Mouse (Mus musculus): ENCODE data around the gene Sorbs1.

Sorbs1 gene

GRCm38 (mm10) chr19:40349713-40350671 lies 163.6 kb downstream of the Sorbs1 start:
- in situ Hi-C loops (cut with MboI, MseI), result loop anchor here (5.0 to 10.0 kb wide), 2 partner anchors 32 to 295 kb away; no protein-coding TSS in a partner anchor

- in situ Hi-C loops (cut with MboI, MseI), result loop anchor here (5.0 to 10.0 kb wide), 2 partner anchors 33 to 294 kb away; no protein-coding TSS in a partner anchor
These were observed 164.3 kb downstream of the Sorbs1 start for GRCm38 (mm10) chr19:40349281-40349680.

GRCm38 (mm10) chr19:40348652-40349051 lies 164.9 kb downstream of the Sorbs1 start:
- in situ Hi-C loops (cut with MboI, MseI), result loop anchor here (5.0 to 10.0 kb wide), 2 partner anchors 34 to 294 kb away; no protein-coding TSS in a partner anchor

DNA sequence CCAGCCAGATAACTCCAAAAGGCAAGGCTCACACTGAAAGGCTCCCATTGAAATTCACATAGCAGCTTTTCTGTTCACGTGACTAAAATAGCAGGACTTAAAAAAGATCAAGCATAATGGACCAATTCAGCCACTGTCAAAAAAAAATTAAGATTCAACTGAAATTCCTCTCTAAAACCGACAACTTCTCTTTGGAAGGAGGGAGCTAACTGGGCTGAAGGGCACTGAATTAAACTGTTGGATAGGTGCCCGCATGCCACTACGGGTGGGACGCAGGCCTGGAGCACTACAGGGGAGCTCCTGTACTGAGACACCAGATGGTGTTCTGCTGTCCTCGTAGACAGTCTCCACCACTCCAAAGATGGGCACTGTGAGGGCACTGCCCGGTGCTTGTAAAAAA lies 165.4 kb downstream of the Sorbs1 start:
- in situ Hi-C loops (cut with MboI, MseI), result loop anchor here (5.0 to 10.0 kb wide), 2 partner anchors 34 to 293 kb away; no protein-coding TSS in a partner anchor

GRCm38 (mm10) chr19:40346908-40347307 lies 166.7 kb downstream of the Sorbs1 start:
- in situ Hi-C loops (cut with MboI, MseI), result loop anchor here (5.0 to 10.0 kb wide), 2 partner anchors 35 to 292 kb away; no protein-coding TSS in a partner anchor

- in situ Hi-C loops (cut with MboI, MseI), result loop anchor here (5.0 to 10.0 kb wide), 2 partner anchors 36 to 292 kb away; no protein-coding TSS in a partner anchor
These were observed 167.2 kb downstream of the Sorbs1 start for GRCm38 (mm10) chr19:40346232-40346844.

GRCm38 (mm10) chr19:40345684-40346083 lies 167.9 kb downstream of the Sorbs1 start:
- in situ Hi-C loops (cut with MboI, MseI), result loop anchor here (5.0 to 10.0 kb wide), 2 partner anchors 37 to 291 kb away; no protein-coding TSS in a partner anchor

DNA sequence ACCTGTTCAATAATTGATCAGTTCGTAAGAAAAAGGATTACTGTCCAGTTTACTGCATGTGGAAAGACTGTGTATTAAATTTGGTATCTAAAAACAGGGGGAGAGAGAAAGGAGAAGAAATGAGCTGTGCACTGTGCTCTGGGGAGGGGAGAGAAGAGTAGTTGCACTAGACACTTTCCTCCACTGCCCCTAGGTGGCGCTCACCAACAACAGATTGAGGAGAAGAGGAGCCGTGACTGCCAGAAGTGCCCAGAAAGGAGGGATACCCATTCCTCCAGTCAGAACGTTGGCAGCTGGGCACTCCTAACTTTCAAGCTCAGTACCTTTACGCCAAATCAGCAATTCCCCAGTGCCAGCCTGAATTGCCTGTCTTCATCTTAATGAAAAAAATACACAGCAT lies 170.6 kb downstream of the Sorbs1 start:
- in situ Hi-C loops (cut with MboI, MseI), result loop anchor here (10.0 kb wide), 1 partner anchor 288 kb away; no protein-coding TSS in a partner anchor

DNA sequence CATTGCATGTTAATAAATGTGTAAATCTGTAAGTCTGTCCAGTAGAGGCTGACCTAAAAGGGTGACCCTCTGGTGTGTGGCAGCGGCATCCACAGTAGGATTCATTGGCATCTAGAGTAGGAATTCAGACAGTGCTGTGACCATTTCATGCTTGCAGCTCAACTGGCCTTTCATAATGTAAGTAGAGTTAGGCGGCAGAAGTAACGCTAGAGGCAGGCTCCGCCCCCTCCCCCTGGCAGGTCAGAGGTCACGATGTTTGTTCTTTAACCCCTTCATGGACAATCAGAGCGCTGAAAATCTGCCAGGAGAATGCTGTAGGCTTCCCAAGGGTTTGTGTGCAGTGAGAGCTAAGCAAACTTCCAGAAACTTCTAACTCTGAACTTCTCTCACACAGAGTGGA lies 172.4 kb downstream of the Sorbs1 start:
- in situ Hi-C loops (cut with MboI, MseI), result loop anchor here (10.0 kb wide), 1 partner anchor 286 kb away; no protein-coding TSS in a partner anchor

- in situ Hi-C loops (cut with MboI, MseI), result no loop called here
These were observed 176.9 kb downstream of the Sorbs1 start for GRCm38 (mm10) chr19:40336694-40337093.

DNA sequence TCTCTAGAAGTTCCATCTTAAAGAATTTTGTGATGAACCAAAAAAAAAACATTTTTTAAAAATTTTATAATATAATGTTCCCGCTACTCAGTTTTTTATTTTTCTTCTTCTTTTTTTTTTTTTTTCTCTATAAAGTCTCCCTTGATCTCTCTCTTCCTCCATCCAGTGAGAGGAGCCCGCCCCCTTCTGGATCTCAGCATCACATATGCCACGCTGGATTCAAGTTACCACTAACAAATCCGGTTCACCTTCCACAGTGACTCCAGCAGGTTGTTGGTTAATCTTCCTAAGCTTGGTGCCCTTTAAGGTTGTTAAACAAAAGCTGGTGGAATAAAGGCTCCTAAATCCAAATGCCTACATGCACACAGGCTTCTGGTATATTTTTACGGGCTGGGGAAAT lies 179.7 kb downstream of the Sorbs1 start:
- in situ Hi-C loops (cut with MboI, MseI), result no loop called here

DNA sequence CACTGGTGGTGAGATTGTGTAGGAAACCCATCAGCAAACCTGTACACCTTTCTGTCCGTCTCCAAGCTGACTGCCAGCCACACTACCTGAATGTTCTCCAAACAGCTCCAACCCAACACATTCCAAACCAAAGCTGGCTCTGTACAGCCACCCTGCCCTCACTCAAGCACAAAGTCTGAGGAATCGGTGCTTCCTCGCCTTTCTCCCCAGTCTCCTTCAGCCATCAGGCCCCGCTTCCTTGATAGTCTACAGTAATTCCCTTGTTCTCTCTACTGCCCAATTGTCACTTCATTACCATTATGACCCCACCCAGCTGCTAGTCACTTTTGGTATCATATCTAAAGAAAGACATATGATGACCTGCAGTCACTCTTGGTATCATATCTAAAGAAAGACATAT lies 180.5 kb downstream of the Sorbs1 start:
- in situ Hi-C loops (cut with MboI, MseI), result no loop called here

GRCm38 (mm10) chr19:40332303-40332702 lies 181.3 kb downstream of the Sorbs1 start:
- in situ Hi-C loops (cut with MboI, MseI), result no loop called here

GRCm38 (mm10) chr19:40331846-40332245 lies 181.7 kb downstream of the Sorbs1 start:
- in situ Hi-C loops (cut with MboI, MseI), result no loop called here

DNA sequence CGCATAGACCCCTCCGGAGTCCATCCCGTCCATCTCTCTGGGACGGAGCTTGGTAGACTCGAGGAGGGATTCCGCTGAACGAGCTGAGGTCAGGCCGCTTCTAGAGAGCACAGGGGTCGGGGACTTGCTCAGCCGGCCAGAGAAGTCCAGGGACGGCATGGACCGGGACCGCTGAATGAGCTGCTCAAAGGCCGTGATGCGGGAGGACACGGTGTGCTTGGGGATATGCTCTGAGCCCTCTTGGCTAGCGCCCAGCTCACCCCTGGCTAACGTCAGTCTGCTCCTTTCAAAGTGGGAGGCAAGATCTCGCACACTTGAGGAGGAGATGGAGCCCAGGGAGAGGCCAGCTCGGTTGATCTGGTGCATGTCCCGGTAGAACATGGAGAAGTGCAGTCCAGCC lies 187.5 kb downstream of the Sorbs1 start:
- in situ Hi-C loops (cut with MboI, MseI), result no loop called here

- in situ Hi-C loops (cut with MboI, MseI), result no loop called here
These were observed 188.2 kb downstream of the Sorbs1 start for GRCm38 (mm10) chr19:40325381-40325780.

- in situ Hi-C loops (cut with MboI, MseI), result no loop called here
These were observed 191.4 kb downstream of the Sorbs1 start for GRCm38 (mm10) chr19:40322226-40322625.

DNA sequence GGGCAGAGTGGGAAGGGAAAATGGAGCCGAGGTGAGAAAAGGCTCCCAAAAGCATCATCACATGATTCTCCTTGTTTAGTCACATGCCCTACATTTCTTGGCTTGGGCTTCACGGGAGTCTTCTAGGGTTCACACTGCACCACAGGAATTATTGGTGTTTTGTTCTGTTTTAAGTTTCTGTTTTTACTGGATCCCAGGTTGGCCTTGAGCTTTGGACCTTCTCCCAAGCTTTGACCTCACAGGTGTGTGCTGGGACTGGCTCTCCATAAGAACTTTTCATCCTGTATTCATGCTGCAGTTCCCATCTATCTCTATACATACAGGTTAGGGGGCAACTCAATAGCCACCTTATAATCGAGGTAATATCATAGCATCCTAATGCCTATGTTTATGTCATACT lies 194.4 kb downstream of the Sorbs1 start:
- in situ Hi-C loops (cut with MboI, MseI), result no loop called here

GRCm38 (mm10) chr19:40318511-40318910 lies 195.1 kb downstream of the Sorbs1 start:
- in situ Hi-C loops (cut with MboI, MseI), result no loop called here

GRCm38 (mm10) chr19:40317001-40317400 lies 196.6 kb downstream of the Sorbs1 start:
- in situ Hi-C loops (cut with MboI, MseI), result no loop called here

DNA sequence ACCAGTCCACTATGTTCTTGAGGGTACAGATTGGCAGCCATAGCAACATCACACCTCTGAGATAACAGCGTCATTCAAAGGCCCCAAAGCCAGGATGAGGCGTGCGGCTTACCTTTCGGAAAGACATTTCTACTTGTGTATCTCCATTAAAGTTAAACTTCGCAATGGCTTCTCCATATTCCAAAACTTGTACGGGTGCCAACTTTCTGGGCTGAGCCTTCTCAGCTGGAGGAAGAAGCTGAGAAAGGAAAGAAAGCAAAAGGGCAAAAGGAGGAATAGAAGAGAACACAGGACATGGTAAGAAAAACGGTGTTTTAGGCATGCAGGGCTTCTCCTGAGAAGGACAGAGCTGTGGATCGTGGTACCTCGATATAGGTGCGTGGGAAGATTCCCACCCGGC lies 199.3 kb downstream of the Sorbs1 start:
- in situ Hi-C loops (cut with MboI, MseI), result no loop called here

DNA sequence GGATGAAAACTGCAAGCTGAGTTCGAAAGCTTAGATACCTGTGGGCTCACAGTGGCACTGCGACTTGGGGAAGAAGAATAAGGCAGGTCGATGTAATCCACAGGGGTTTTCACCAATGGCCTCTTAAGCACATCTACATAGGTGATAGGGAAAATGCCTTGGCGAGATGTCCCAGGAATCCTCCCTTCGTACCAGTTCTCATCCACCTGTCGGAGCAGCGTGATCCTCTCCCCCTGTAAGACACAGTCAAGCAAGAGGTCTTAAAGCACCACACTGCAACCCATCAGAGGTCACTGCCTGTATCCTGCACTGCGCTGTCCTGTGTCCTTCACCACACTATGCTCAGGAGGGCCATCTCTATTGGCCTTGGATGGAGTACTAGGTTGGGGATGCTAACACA lies 201.9 kb downstream of the Sorbs1 start:
- in situ Hi-C loops (cut with MboI, MseI), result no loop called here
